ENCODE assay signal across 7 mouse cellular contexts in the genomic region with DNA sequence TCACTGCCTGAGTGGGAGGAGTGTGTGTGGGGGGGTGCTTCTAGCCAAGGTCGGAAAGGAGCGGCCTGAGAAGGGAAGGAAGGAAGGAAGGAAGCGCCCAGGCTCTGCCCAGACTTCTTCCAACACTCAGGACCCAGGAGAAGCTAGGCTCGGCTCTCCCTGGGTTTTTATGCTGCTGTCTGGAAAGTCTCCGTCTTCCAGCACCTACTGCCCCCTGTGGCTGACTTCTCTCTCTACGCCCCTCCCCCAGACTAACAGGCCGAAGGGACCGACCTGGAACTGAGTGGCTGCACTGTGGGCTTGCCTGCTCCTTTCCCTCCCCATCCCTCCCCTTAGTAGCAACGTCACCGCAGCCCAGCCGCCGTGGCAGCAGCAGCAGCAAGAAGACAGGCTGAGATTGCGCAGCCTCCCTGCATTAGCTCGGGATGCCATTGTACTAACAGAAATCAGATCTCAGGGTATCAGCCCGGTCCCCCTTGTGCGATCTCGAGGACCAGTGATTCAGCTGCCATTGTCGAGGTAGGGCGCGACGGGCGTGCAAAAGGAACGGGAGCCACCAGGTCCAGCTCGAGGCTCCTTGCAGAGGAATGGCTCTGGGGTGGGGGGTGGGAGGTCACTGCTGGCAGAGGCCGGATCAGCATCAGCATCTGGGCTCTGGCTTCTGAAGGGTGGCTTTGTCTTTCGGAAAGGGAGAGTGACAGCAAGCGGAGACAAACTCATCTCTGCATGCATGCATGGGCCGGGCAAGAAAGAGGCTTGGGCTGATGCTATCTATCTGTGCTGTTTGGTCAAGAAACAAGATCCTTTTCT. TPM values are rescaled to one million over a fixed set of nuclear protein-coding genes. Genes with fewer than 3 reads are reported as not detected.
DNase-seq lines count a peak whose midpoint lies in the region; ATAC-seq and TF ChIP-seq lines count a peak whose summit lies in the region.

No protein-coding gene starts in this region.

- ATAC-seq in embryonic facial prominence, embryonic 14.5 days (ENCODE audit: low read depth), result peak; percentile 97
- ATAC-seq in limb, embryonic 14.5 days (ENCODE audit: low FRiP score, low read depth), result peak; percentile 93
- ATAC-seq in midbrain, embryonic 16.5 days, result peak; percentile 97

- peak overlapping the region; percentile 87 for H3K27ac ChIP-seq in embryonic facial prominence, embryonic 14.5 days (replicated peaks; ENCODE audit: low read depth, low read length)
- peak overlapping the region; percentile 66 for H3K27ac ChIP-seq in limb, embryonic 14.5 days (replicated peaks; ENCODE audit: low read depth, low read length)
- peak overlapping the region; percentile 98 for H3K27ac ChIP-seq in midbrain, embryonic 16.5 days (ENCODE audit: low read length)

- no peaks in the 10 kb centered on the region for H3K27me3 ChIP-seq in embryonic facial prominence, embryonic 14.5 days (replicated peaks; ENCODE audit: control insufficient read depth, insufficient read depth, low read length)
- H3K27me3 ChIP-seq in limb, embryonic 14.5 days (ENCODE audit: control insufficient read depth, insufficient read depth, low read length), result no peaks in the 10 kb centered on the region
- H3K27me3 ChIP-seq in midbrain, embryonic 16.5 days (ENCODE audit: control insufficient read depth, insufficient read depth, low read depth, low read length), result no peaks in the 10 kb centered on the region

- peak; percentile 97 for DNase-seq in brain, embryonic 14.5 days (ENCODE audit: low read depth)
- peak; percentile 95 for DNase-seq in embryonic facial prominence, embryonic 14.5 days (ENCODE audit: low spot score)
- peak; percentile 84 to 92 for DNase-seq in heart, adult 9 months (ENCODE audit: low spot score in 2 of 2)
- DNase-seq in kidney, adult 8-10 months, result peak; percentile 72 to 83
- peak; percentile 93 for DNase-seq in limb, embryonic 14.5 days (ENCODE audit: low spot score)
- peak; percentile 84 for DNase-seq in testis, postnatal 10 days (ENCODE audit: low spot score)

- TF ChIP-seq CTCF in brain, embryonic 14.5 days (IDR thresholded peaks at IDR 0.05; ENCODE audit: borderline replicate concordance, extremely low read depth, insufficient read depth, insufficient read length), result peak; percentile 47; the same call in 1 of the 2 replicates

- H3K36me3 ChIP-seq in embryonic facial prominence, embryonic 14.5 days (ENCODE audit: control insufficient read depth, insufficient read depth, low read length), result no peaks in the 10 kb centered on the region
- peaks cover 2% of the 10 kb centered on the region; the same call in 1 of the 2 replicates for H3K36me3 ChIP-seq in limb, embryonic 14.5 days (ENCODE audit: control insufficient read depth, insufficient read depth, low read length)
- no peaks in the 10 kb centered on the region for H3K36me3 ChIP-seq in midbrain, embryonic 16.5 days (ENCODE audit: control insufficient read depth, insufficient read depth, low read length)

- peak overlapping the region; percentile 62 for H3K4me2 ChIP-seq in embryonic facial prominence, embryonic 14.5 days (ENCODE audit: low read depth, low read length)
- H3K4me2 ChIP-seq in limb, embryonic 14.5 days (replicated peaks; ENCODE audit: low read depth, low read length, severe bottlenecking), result peak overlapping the region; percentile 73
- peak overlapping the region; percentile 84 for H3K4me2 ChIP-seq in midbrain, embryonic 16.5 days (ENCODE audit: low read length)

- peak overlapping the region; percentile 50 for H3K4me3 ChIP-seq in embryonic facial prominence, embryonic 14.5 days (ENCODE audit: low read depth, low read length)
- H3K4me3 ChIP-seq in limb, embryonic 14.5 days (replicated peaks; ENCODE audit: low read length), result peak overlapping the region; percentile 56
- H3K4me3 ChIP-seq in midbrain, embryonic 16.5 days (ENCODE audit: low read depth, low read length), result peak overlapping the region; percentile 65

- no peaks in the 10 kb centered on the region for H3K9me3 ChIP-seq in embryonic facial prominence, embryonic 14.5 days (ENCODE audit: control insufficient read depth, low read length)
- H3K9me3 ChIP-seq in limb, embryonic 14.5 days (ENCODE audit: control insufficient read depth, low read length), result no peaks in the 10 kb centered on the region
- no peaks in the 10 kb centered on the region for H3K9me3 ChIP-seq in midbrain, embryonic 16.5 days (replicated peaks; ENCODE audit: control insufficient read depth, low read length, poor library complexity, severe bottlenecking)

- TF ChIP-seq POLR2A in brain, embryonic 14.5 days (IDR thresholded peaks at IDR 0.05; ENCODE audit: borderline replicate concordance, extremely low read depth, insufficient read depth, insufficient read length, poor library complexity, severe bottlenecking), result peak; percentile 61; the same call in 1 of the 2 replicates
- TF ChIP-seq POLR2A in limb, embryonic 14.5 days (IDR thresholded peaks at IDR 0.05; ENCODE audit: borderline replicate concordance, extremely low read depth, insufficient read depth, insufficient read length), result 0 out of 2 replicates have a peak, but pooled peaks have one; percentile 42

- peaks cover 24% of the 10 kb centered on the region for H3K4me1 ChIP-seq in embryonic facial prominence, embryonic 14.5 days (ENCODE audit: control insufficient read depth, insufficient read depth, low read length)
- H3K4me1 ChIP-seq in limb, embryonic 14.5 days (ENCODE audit: control insufficient read depth, insufficient read depth, low read length), result peaks cover 26% of the 10 kb centered on the region
- peaks cover 32% of the 10 kb centered on the region for H3K4me1 ChIP-seq in midbrain, embryonic 16.5 days (ENCODE audit: control insufficient read depth, insufficient read depth, low read length)

- 1% methylated on average over 24 of the region's 28 CpGs for WGBS in embryonic facial prominence, embryonic 14.5 days
- WGBS in limb, embryonic 14.5 days, result 4% methylated on average over 27 of the region's 28 CpGs
- 1% methylated on average over 27 of the region's 28 CpGs for WGBS in midbrain, embryonic 16.5 days

- H3K9ac ChIP-seq in embryonic facial prominence, embryonic 14.5 days (ENCODE audit: low read depth, low read length), result peak overlapping the region; percentile 67
- peak overlapping the region; percentile 78 for H3K9ac ChIP-seq in limb, embryonic 14.5 days (ENCODE audit: low read depth, low read length, severe bottlenecking)
- H3K9ac ChIP-seq in midbrain, embryonic 16.5 days (ENCODE audit: low read depth, low read length), result peak overlapping the region; percentile 89

RNA-seq across cellular contexts. Expression of a gene that starts 22.6 kb away (rescaled TPM):
- 1.1 and 1.7 TPM in 2 replicates for polyA plus RNA-seq in brain, embryonic 14.5 days (2012; rRNA removed)
- polyA plus RNA-seq in embryonic facial prominence, embryonic 14.5 days (2014; fragmentation: Nextera tagmentation; extraction: Ambion mirVana), result 0.22 and 0.33 TPM in 2 replicates
- 0.20 and 0.29 TPM in 2 replicates for polyA plus RNA-seq in limb, embryonic 14.5 days (2012; rRNA removed)
- 0.14 and 0.33 TPM in 2 replicates for polyA plus RNA-seq in limb, embryonic 14.5 days (2014; fragmentation: Nextera tagmentation; extraction: Ambion mirVana)
- 1.6 and 2.3 TPM in 2 replicates for polyA plus RNA-seq in midbrain, embryonic 16.5 days (2015; fragmentation: Nextera tagmentation; extraction: Ambion mirVana)

RNA-seq across cellular contexts. Expression of a gene that starts 24.6 kb away (rescaled TPM):
- polyA plus RNA-seq in brain, embryonic 14.5 days (2012; rRNA removed), result 49.8 and 124 TPM in 2 replicates
- polyA plus RNA-seq in embryonic facial prominence, embryonic 14.5 days (2014; fragmentation: Nextera tagmentation; extraction: Ambion mirVana), result 11.3 and 11.5 TPM in 2 replicates
- polyA plus RNA-seq in limb, embryonic 14.5 days (2012; rRNA removed), result 16.2 and 25.4 TPM in 2 replicates
- polyA plus RNA-seq in limb, embryonic 14.5 days (2014; fragmentation: Nextera tagmentation; extraction: Ambion mirVana), result 8.0 and 9.6 TPM in 2 replicates
- 85.4 and 89.0 TPM in 2 replicates for polyA plus RNA-seq in midbrain, embryonic 16.5 days (2015; fragmentation: Nextera tagmentation; extraction: Ambion mirVana)

RNA-seq across cellular contexts. Expression of a gene that starts 35.4 kb away (rescaled TPM):
- 89.1 and 109 TPM in 2 replicates for polyA plus RNA-seq in brain, embryonic 14.5 days (2012; rRNA removed)
- polyA plus RNA-seq in embryonic facial prominence, embryonic 14.5 days (2014; fragmentation: Nextera tagmentation; extraction: Ambion mirVana), result 13.2 and 14.8 TPM in 2 replicates
- polyA plus RNA-seq in limb, embryonic 14.5 days (2012; rRNA removed), result 47.4 and 63.1 TPM in 2 replicates
- 15.8 and 17.6 TPM in 2 replicates for polyA plus RNA-seq in limb, embryonic 14.5 days (2014; fragmentation: Nextera tagmentation; extraction: Ambion mirVana)
- 10.7 and 11.2 TPM in 2 replicates for polyA plus RNA-seq in midbrain, embryonic 16.5 days (2015; fragmentation: Nextera tagmentation; extraction: Ambion mirVana)

RNA-seq across cellular contexts. Expression of a gene that starts 48.1 kb away (rescaled TPM):
- polyA plus RNA-seq in brain, embryonic 14.5 days (2012; rRNA removed), result 0.14 TPM in 1 of 2 replicates, not detected in the other
- 2.9 and 3.9 TPM in 2 replicates for polyA plus RNA-seq in embryonic facial prominence, embryonic 14.5 days (2014; fragmentation: Nextera tagmentation; extraction: Ambion mirVana)
- 1.3 TPM in 2 replicates for polyA plus RNA-seq in limb, embryonic 14.5 days (2012; rRNA removed)
- polyA plus RNA-seq in limb, embryonic 14.5 days (2014; fragmentation: Nextera tagmentation; extraction: Ambion mirVana), result 4.4 and 7.5 TPM in 2 replicates
- polyA plus RNA-seq in midbrain, embryonic 16.5 days (2015; fragmentation: Nextera tagmentation; extraction: Ambion mirVana), result 5.0 and 5.8 TPM in 2 replicates

Comparison
In these comparisons a context has a peak if more than half of its experiments do, and no peak if none do; other contexts are left out.
1. Peak in every context shown above with its lines: DNase-seq, ATAC-seq, H3K4me3 ChIP-seq and H3K27ac ChIP-seq.